Mouse (Mus musculus) embryonic facial prominence, embryonic 10.5 days (tissue): Measurements from ENCODE around the gene Car10. TPM values are rescaled to one million over a fixed set of nuclear protein-coding genes. Genes with fewer than 3 reads are reported as not detected.

Experiments
- DNase-seq: peaks from one replicate; pipeline ENCODE4 v3.0.0-alpha.2; 2017; ENCODE audit warnings: low spot score
- H3K27ac ChIP-seq: fragments of 300-500 bp; sonication (generic); replicated peaks from 2 replicates; pipeline ENCODE4 v1.5.1; 2016; ENCODE audit warnings: mild to moderate bottlenecking
- H3K27me3 ChIP-seq: fragments of 300-500 bp; sonication (generic); replicated peaks from 2 replicates; pipeline ENCODE4 v1.6.1; 2016; ENCODE audit warnings: low read depth, mild to moderate bottlenecking; ENCODE audit not compliant: poor library complexity, severe bottlenecking
- H3K36me3 ChIP-seq: fragments of 300-500 bp; sonication (generic); replicated peaks from 2 replicates; pipeline ENCODE4 v1.6.1; 2016; ENCODE audit warnings: mild to moderate bottlenecking, moderate library complexity
- H3K4me1 ChIP-seq: fragments of 300-500 bp; sonication (generic); 2 replicates; pipeline ENCODE4 v1.6.1; 2016
- H3K4me3 ChIP-seq: fragments of 300-500 bp; sonication (generic); 2 replicates; pipeline ENCODE4 v1.5.1; 2016; ENCODE audit warnings: mild to moderate bottlenecking, moderate library complexity
- H3K9me3 ChIP-seq: fragments of 300-500 bp; sonication (generic); 2 replicates; pipeline ENCODE4 v1.6.1; 2016; ENCODE audit warnings: mild to moderate bottlenecking
- WGBS: fragments of 180-500 bp; shearing (Covaris S2); methylation state at CpG from one replicate; pipeline ENCODE4 v1.1.7; 2016; 5-methylcytosine and 5-hydroxymethylcytosine counted together
- polyA plus RNA-seq: library from polyadenylated mRNA; unstranded; fragments of >200 nt; fragmentation: Nextera tagmentation; extraction: Ambion mirVana; gene quantifications from 2 replicates; pipeline ENCODE4 v1.2.1, GENCODE M21; 2016

Gene Car10
- polyA plus RNA-seq, 1 experiment from 2014 or later, result 0.41 TPM

GRCm38 (mm10) chr11:93581326-93581725, 483.5 kb downstream of the Car10 start:
- DNase-seq, result no peak
- 67% methylated on average over 4 of the region's 4 CpGs for WGBS
- H3K27ac ChIP-seq, result no peak overlapping the region
- H3K4me3 ChIP-seq, result no peak overlapping the region
- H3K36me3 ChIP-seq, result no peaks in the 10 kb centered on the region
- H3K9me3 ChIP-seq, result no peaks in the 10 kb centered on the region
- H3K4me1 ChIP-seq, result no peaks in the 10 kb centered on the region
- H3K27me3 ChIP-seq, result no peaks in the 10 kb centered on the region

GRCm38 (mm10) chr11:93587788-93588187, 490.0 kb downstream of the Car10 start:
- Histone ChIP-seq H3K36me3 (no peaks in the 10 kb centered on the region), H3K4me1 (no peaks in the 10 kb centered on the region), H3K27ac (no peak overlapping the region), H3K27me3 (no peaks in the 10 kb centered on the region), H3K4me3 (no peak overlapping the region), H3K9me3 (no peaks in the 10 kb centered on the region)
- 81% methylated on average over 4 of the region's 4 CpGs for WGBS
- no peak for DNase-seq

- Histone ChIP-seq H3K4me3 (no peak overlapping the region), H3K4me1 (peaks cover 7% of the 10 kb centered on the region), H3K9me3 (no peaks in the 10 kb centered on the region), H3K27me3 (no peaks in the 10 kb centered on the region), H3K36me3 (no peaks in the 10 kb centered on the region), H3K27ac (no peak overlapping the region)
- no peak for DNase-seq
- 81% methylated on average over 3 of the region's 3 CpGs for WGBS
These were observed 492.8 kb downstream of the Car10 start for GRCm38 (mm10) chr11:93590652-93591051.

GRCm38 (mm10) chr11:93594033-93594432, 496.2 kb downstream of the Car10 start:
- Histone ChIP-seq H3K36me3 (no peaks in the 10 kb centered on the region), H3K4me1 (peaks cover 7% of the 10 kb centered on the region), H3K9me3 (no peaks in the 10 kb centered on the region), H3K27ac (no peak overlapping the region), H3K4me3 (no peak overlapping the region), H3K27me3 (no peaks in the 10 kb centered on the region)
- 33% methylated on average over 2 of the region's 2 CpGs for WGBS
- DNase-seq, result no peak

- no peak for DNase-seq
- no peaks in the 10 kb centered on the region for H3K36me3 ChIP-seq
- no peak overlapping the region for H3K27ac ChIP-seq
- no peak overlapping the region for H3K4me3 ChIP-seq
- no peaks in the 10 kb centered on the region for H3K27me3 ChIP-seq
- 71% methylated on average over 4 of the region's 4 CpGs for WGBS
- H3K4me1 ChIP-seq, result peaks cover 7% of the 10 kb centered on the region
- H3K9me3 ChIP-seq, result no peaks in the 10 kb centered on the region
These were observed 500.3 kb downstream of the Car10 start for GRCm38 (mm10) chr11:93598175-93598574.

- Histone ChIP-seq H3K27me3 (no peaks in the 10 kb centered on the region), H3K9me3 (no peaks in the 10 kb centered on the region), H3K27ac (no peak overlapping the region), H3K4me3 (no peak overlapping the region), H3K36me3 (no peaks in the 10 kb centered on the region), H3K4me1 (no peaks in the 10 kb centered on the region)
- 83% methylated on average over 3 of the region's 3 CpGs for WGBS
- no peak for DNase-seq
These were observed 501.9 kb downstream of the Car10 start for GRCm38 (mm10) chr11:93599755-93600154.

GRCm38 (mm10) chr11:93603575-93603974, 505.7 kb downstream of the Car10 start:
- no peaks in the 10 kb centered on the region for H3K9me3 ChIP-seq
- no peak overlapping the region for H3K4me3 ChIP-seq
- no peaks in the 10 kb centered on the region for H3K27me3 ChIP-seq
- no peaks in the 10 kb centered on the region for H3K4me1 ChIP-seq
- H3K27ac ChIP-seq, result no peak overlapping the region
- WGBS, result 67% methylated on average over 1 of the region's 1 CpGs
- no peak for DNase-seq
- no peaks in the 10 kb centered on the region for H3K36me3 ChIP-seq

- Histone ChIP-seq H3K4me3 (no peak overlapping the region), H3K4me1 (no peaks in the 10 kb centered on the region), H3K9me3 (no peaks in the 10 kb centered on the region), H3K27ac (no peak overlapping the region), H3K36me3 (no peaks in the 10 kb centered on the region), H3K27me3 (no peaks in the 10 kb centered on the region)
- no peak for DNase-seq
- 93% methylated on average over 1 of the region's 1 CpGs for WGBS
These were observed 509.3 kb downstream of the Car10 start for GRCm38 (mm10) chr11:93607111-93607510.

- no peaks in the 10 kb centered on the region for H3K27me3 ChIP-seq
- H3K36me3 ChIP-seq, result no peaks in the 10 kb centered on the region
- no peaks in the 10 kb centered on the region for H3K4me1 ChIP-seq
- 45% methylated on average over 7 of the region's 7 CpGs for WGBS
- no peaks in the 10 kb centered on the region for H3K9me3 ChIP-seq
- no peak for DNase-seq
- no peak overlapping the region for H3K4me3 ChIP-seq
- H3K27ac ChIP-seq, result no peak overlapping the region
These were observed 510.9 kb downstream of the Car10 start for GRCm38 (mm10) chr11:93608716-93609115.

- no peak for DNase-seq
- Histone ChIP-seq H3K27ac (no peak overlapping the region), H3K4me1 (no peaks in the 10 kb centered on the region), H3K9me3 (no peaks in the 10 kb centered on the region), H3K4me3 (no peak overlapping the region), H3K36me3 (no peaks in the 10 kb centered on the region), H3K27me3 (no peaks in the 10 kb centered on the region)
- WGBS, result 87% methylated on average over 4 of the region's 4 CpGs
These were observed 514.2 kb downstream of the Car10 start for GRCm38 (mm10) chr11:93612071-93612470.

- DNase-seq, result no peak
- Histone ChIP-seq H3K9me3 (no peaks in the 10 kb centered on the region), H3K36me3 (no peaks in the 10 kb centered on the region), H3K27me3 (no peaks in the 10 kb centered on the region), H3K4me3 (no peak overlapping the region), H3K4me1 (no peaks in the 10 kb centered on the region), H3K27ac (no peak overlapping the region)
These were observed 517.0 kb downstream of the Car10 start for GRCm38 (mm10) chr11:93614851-93615250.

GRCm38 (mm10) chr11:93623605-93624004, 525.8 kb downstream of the Car10 start:
- H3K36me3 ChIP-seq, result no peaks in the 10 kb centered on the region
- no peaks in the 10 kb centered on the region for H3K4me1 ChIP-seq
- H3K4me3 ChIP-seq, result no peak overlapping the region
- no peaks in the 10 kb centered on the region for H3K9me3 ChIP-seq
- H3K27me3 ChIP-seq, result no peaks in the 10 kb centered on the region
- H3K27ac ChIP-seq, result no peak overlapping the region
- 82% methylated on average over 5 of the region's 5 CpGs for WGBS
- no peak for DNase-seq

- Histone ChIP-seq H3K9me3 (no peaks in the 10 kb centered on the region), H3K4me3 (no peak overlapping the region), H3K36me3 (no peaks in the 10 kb centered on the region), H3K27me3 (no peaks in the 10 kb centered on the region), H3K4me1 (no peaks in the 10 kb centered on the region), H3K27ac (no peak overlapping the region)
- 77% methylated on average over 3 of the region's 3 CpGs for WGBS
- DNase-seq, result no peak
These were observed 541.6 kb downstream of the Car10 start for GRCm38 (mm10) chr11:93639410-93639809.

GRCm38 (mm10) chr11:93640954-93641353, 543.1 kb downstream of the Car10 start:
- WGBS, result 68% methylated on average over 5 of the region's 5 CpGs
- Histone ChIP-seq H3K27ac (no peak overlapping the region), H3K4me1 (no peaks in the 10 kb centered on the region), H3K27me3 (no peaks in the 10 kb centered on the region), H3K9me3 (no peaks in the 10 kb centered on the region), H3K36me3 (no peaks in the 10 kb centered on the region), H3K4me3 (no peak overlapping the region)
- no peak for DNase-seq
